Mouse (Mus musculus) midbrain, embryonic 11.5 days (tissue): ENCODE results near the gene Xndc1. TPM values are rescaled to one million over a fixed set of nuclear protein-coding genes. Genes with fewer than 3 reads are reported as not detected.
A peak's percentile ranks its signal among the peaks of the same experiment; 100 is the strongest.

Experiments used
- ATAC-seq: fragments of 200-750 bp; cut with Nextera tagmentation; 2 replicates; pipeline ENCODE4 v1.8.0; 2017; ENCODE audit warnings: moderate TSS enrichment, moderate library complexity; ENCODE audit not compliant: low FRiP score
- DNase-seq: peaks from one replicate; pipeline ENCODE4 v3.0.0; 2015; ENCODE audit warnings: low spot score; ENCODE audit errors: missing footprints
- H3K27ac ChIP-seq: fragments of 300-500 bp; sonication (generic); 2 replicates; pipeline ENCODE4 v1.5.1; 2014; ENCODE audit warnings: low read depth, low read length
- H3K27me3 ChIP-seq: fragments of 300-500 bp; sonication (generic); 2 replicates; pipeline ENCODE4 v1.6.1; 2014; ENCODE audit warnings: mild to moderate bottlenecking, low read length, moderate library complexity, mixed read lengths; ENCODE audit not compliant: control insufficient read depth, insufficient read depth
- H3K36me3 ChIP-seq: fragments of 300-500 bp; sonication (generic); 2 replicates; pipeline ENCODE4 v1.6.1; 2014; ENCODE audit warnings: mild to moderate bottlenecking, low read length, moderate library complexity, mixed read lengths; ENCODE audit not compliant: control insufficient read depth, insufficient read depth
- H3K4me1 ChIP-seq: fragments of 300-500 bp; sonication (generic); 2 replicates; pipeline ENCODE4 v1.6.1; 2014; ENCODE audit warnings: low read length; ENCODE audit not compliant: control insufficient read depth, insufficient read depth
- H3K4me2 ChIP-seq: fragments of 300-500 bp; sonication (generic); 2 replicates; pipeline ENCODE4 v1.6.1; 2014; ENCODE audit warnings: mild to moderate bottlenecking, moderate library complexity
- H3K4me3 ChIP-seq: fragments of 300-500 bp; sonication (generic); 2 replicates; pipeline ENCODE4 v1.5.1; 2014; ENCODE audit warnings: low read depth, low read length
- H3K9ac ChIP-seq: fragments of 300-500 bp; sonication (generic); 2 replicates; pipeline ENCODE4 v1.6.1; 2014; ENCODE audit warnings: low read length
- H3K9me3 ChIP-seq: fragments of 300-500 bp; sonication (generic); 2 replicates; pipeline ENCODE4 v1.6.1; 2016; ENCODE audit warnings: low read length; ENCODE audit not compliant: control insufficient read depth
- WGBS: fragments of 180-500 bp; shearing (Covaris S2); extraction: QIAGEN DNeasy Blood & Tissue Kit; methylation state at CpG from one replicate; pipeline ENCODE4 v1.1.7; 2014; 5-methylcytosine and 5-hydroxymethylcytosine counted together
- polyA plus RNA-seq: library from polyadenylated mRNA; unstranded; fragments of >200 nt; fragmentation: Nextera tagmentation; extraction: Ambion mirVana; gene quantifications from 2 replicates; pipeline ENCODE4 v1.2.1, GENCODE M21; 2014

Xndc1 gene
- polyA plus RNA-seq, 1 experiment from 2014 or later = 23.7 TPM

DNA sequence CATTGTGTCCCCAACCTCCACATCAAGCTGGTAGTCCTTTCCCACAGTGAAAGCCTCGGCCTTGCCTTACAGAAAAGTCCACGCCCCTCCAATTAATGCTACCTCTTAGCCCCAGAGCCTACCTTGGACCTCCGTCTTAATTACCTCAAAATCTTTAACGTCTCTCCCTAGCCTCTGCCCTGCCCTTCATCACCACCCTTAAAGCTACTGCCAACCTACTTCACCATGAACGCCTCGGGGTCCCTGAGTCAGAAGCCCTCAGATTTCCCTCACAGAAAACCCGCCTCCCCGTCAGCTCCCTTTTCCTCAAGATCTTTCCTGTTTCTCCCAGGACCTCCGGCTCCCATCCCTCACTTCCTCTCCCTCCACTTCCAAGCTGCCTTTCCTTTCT lies 661 bp upstream of the Xndc1 start:
- Histone ChIP-seq H3K4me3 (peak overlapping the region; percentile 47), H3K27ac (no peak overlapping the region; the same call in 1 of the 2 replicates), H3K27me3 (no peaks in the 10 kb centered on the region), H3K4me1 (peaks cover 15% of the 10 kb centered on the region), H3K36me3 (no peaks in the 10 kb centered on the region; the same call in 1 of the 2 replicates), H3K9ac (peak overlapping the region; percentile 51), H3K4me2 (peak overlapping the region; percentile 59), H3K9me3 (no peaks in the 10 kb centered on the region)
- ATAC-seq (peak; percentile 23), DNase-seq (no peak)
- WGBS = 2% methylated on average over 9 of the region's 9 CpGs

DNA sequence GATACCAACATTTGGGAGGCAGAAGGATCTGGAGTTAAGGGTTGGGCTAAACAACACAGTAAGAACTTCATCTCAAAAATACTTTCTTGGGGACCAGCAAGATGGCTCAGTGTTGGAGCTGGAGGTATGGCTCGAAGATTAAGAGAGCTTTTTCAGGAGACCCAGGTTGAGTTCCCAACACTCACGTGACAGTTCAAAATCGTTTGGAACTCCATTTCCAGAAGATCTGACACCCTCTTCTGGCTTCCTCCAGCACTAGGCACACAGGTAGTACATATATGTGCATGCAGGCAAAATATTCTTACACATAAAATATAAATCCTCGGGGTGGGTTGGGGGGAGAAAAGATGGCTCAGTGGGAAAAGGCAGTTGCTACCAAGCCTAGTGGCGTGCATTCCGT lies 1.1 kb downstream of the Xndc1 start:
- H3K27ac ChIP-seq = no peak overlapping the region
- H3K9me3 ChIP-seq = no peaks in the 10 kb centered on the region
- H3K9ac ChIP-seq = peak overlapping the region; percentile 68
- no peak for ATAC-seq
- WGBS = 83% methylated on average over 6 of the region's 6 CpGs
- DNase-seq = peak; percentile 85
- peak overlapping the region; percentile 47 for H3K4me3 ChIP-seq
- peak overlapping the region; percentile 59 for H3K4me2 ChIP-seq
- no peaks in the 10 kb centered on the region for H3K27me3 ChIP-seq
- H3K36me3 ChIP-seq = no peaks in the 10 kb centered on the region; the same call in 1 of the 2 replicates
- H3K4me1 ChIP-seq = peaks cover 15% of the 10 kb centered on the region

DNA sequence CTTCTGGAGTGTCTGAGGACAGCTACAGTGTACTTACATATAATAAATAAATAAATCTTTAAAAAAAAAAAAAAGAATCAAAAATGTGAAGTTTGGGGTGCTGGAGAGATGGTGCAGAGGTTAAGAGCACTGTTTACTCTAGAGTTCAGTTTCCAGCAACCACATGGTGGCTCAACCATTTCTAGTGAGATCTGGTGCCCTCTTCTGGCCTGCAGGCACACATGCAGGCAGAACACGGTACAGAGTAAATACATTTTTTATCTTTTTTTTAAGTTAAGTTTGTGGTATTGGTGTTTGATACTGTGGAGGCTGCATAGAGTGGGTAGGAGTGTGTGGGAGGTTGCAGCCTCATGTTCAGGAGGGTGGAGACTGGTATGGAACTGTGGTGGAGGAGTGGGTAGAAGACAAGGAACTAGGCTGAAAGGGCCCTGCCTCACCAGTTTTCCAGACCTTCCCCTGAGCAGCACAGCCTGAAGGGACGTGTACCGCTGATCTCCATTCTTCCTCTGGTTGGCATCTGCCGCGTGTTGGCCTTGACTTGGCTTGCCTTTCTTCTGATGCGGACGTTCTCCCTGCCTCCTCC lies 11.5 kb downstream of the Xndc1 start:
- Histone ChIP-seq H3K9ac (no peak overlapping the region), H3K27ac (no peak overlapping the region), H3K4me1 (no peaks in the 10 kb centered on the region), H3K4me3 (no peak overlapping the region), H3K4me2 (no peak overlapping the region), H3K36me3 (peaks cover 40% of the 10 kb centered on the region), H3K27me3 (no peaks in the 10 kb centered on the region), H3K9me3 (no peaks in the 10 kb centered on the region)
- DNase-seq (no peak), ATAC-seq (no peak)
- WGBS = 90% methylated on average over 7 of the region's 7 CpGs

DNA sequence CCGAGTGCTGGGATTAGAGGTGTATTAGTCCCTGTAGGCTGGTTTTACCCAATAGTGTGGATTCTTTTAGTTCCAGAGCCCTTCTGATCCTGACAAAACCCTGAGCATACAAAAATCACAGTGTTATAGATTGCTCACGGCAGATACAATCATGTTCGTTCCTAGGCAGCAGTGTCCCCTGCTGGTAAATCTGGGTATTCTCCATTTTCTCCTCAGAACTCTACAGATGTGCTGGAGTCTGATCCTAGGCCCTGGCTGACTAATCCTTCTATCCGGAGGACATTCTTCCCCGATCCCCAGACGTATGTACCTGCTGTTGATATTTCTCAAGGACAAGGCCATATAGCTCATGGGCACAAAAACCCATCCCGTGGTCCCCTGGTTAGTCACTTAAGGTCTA lies 13.2 kb downstream of the Xndc1 start:
- Histone ChIP-seq H3K4me2 (no peak overlapping the region), H3K9ac (no peak overlapping the region), H3K9me3 (no peaks in the 10 kb centered on the region), H3K4me1 (no peaks in the 10 kb centered on the region), H3K36me3 (peaks cover 36% of the 10 kb centered on the region), H3K27me3 (no peaks in the 10 kb centered on the region), H3K27ac (no peak overlapping the region), H3K4me3 (no peak overlapping the region)
- 83% methylated on average over 7 of the region's 7 CpGs for WGBS
- DNase-seq (peak; percentile 85), ATAC-seq (no peak)

DNA sequence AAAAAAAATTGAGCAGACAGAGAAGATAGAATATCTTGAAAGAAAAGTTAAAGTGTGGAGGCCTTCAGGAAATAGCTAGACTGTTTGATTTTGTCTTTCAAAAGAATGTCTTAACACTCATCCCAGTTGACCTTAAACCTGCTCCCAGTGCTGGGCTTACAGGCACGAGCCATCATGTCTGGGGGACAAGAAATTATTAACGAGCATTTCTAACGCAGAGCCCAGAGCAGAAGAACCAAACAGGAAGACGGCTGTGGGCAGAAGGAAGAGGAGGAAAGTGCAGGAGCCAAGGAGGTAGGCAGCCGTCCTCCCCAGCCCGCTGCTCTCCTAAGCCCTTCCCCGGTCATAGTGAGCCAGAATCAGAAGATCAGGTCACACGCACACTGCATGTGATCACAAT lies 15.0 kb downstream of the Xndc1 start:
- H3K36me3 ChIP-seq = peaks cover 29% of the 10 kb centered on the region
- DNase-seq = no peak

DNA sequence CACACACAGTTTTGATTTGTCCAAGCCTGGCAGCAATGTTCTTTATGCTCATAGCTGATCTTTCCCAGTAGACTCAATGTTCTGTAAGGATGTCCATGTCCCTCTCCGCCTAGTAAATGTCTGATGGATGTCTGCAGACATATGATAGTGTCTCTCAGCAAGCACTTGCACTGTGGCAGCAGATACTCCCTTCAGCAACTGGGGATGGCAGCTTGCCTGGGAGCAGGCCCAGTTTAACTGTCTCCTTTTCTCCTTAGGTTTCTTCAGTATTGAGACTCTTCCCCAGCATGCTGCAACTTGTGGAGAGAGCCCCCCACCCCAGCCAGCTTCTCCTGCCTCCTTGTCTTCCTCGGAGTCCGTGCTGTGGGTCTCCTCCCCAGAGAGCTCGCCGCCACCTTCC lies 16.5 kb downstream of the Xndc1 start:
- peaks cover 24% of the 10 kb centered on the region for H3K36me3 ChIP-seq
- ATAC-seq (no peak), DNase-seq (no peak)

More for the DNA sequence above, 15.0 kb downstream of the Xndc1 start:
- WGBS = 94% methylated on average over 8 of the region's 8 CpGs
- H3K4me2 ChIP-seq = no peak overlapping the region
- H3K9ac ChIP-seq = no peak overlapping the region
- no peak overlapping the region for H3K27ac ChIP-seq
- no peaks in the 10 kb centered on the region for H3K4me1 ChIP-seq
- ATAC-seq = no peak
- no peak overlapping the region for H3K4me3 ChIP-seq
- no peaks in the 10 kb centered on the region for H3K9me3 ChIP-seq
- H3K27me3 ChIP-seq = no peaks in the 10 kb centered on the region

DNA sequence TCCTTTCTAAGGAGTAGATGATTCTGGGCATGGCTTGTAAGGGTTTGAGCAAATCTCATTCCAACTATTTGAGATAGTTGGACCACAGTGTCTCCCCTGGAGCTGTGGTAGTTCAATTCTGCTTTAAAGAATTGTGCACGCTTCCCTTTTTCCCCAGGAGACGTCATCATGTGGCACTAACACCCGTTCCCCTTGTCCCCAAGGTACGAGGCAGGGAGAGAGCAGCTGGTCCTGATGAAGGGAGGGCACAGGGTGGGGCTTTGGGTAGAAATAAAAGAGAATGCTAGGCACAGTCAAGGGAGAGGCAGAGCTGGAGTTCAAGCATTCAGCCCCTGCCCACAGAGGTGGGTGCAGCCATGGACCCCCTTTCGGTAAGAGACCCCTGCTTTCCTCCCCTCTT lies 17.5 kb downstream of the Xndc1 start, which contains the start of gene Trpc2:
Trpc2 (plus strand) TSS at position 301 of the 400 bp plus-strand sequence.
- Histone ChIP-seq H3K4me2 (no peak within 1 kb of the TSS), H3K9me3 (no peaks in the 10 kb centered on the region), H3K27ac (no peak within 1 kb of the TSS), H3K27me3 (no peaks in the 10 kb centered on the region), H3K4me3 (no peak within 1 kb of the TSS), H3K4me1 (no peaks in the 10 kb centered on the region), H3K36me3 (peaks cover 24% of the 10 kb centered on the region), H3K9ac (no peak within 1 kb of the TSS)
- 90% methylated on average over 5 of the region's 5 CpGs for WGBS
- ATAC-seq (no peak), DNase-seq (no peak)

More for the DNA sequence above, 16.5 kb downstream of the Xndc1 start:
- Histone ChIP-seq H3K4me3 (no peak overlapping the region), H3K4me2 (no peak overlapping the region), H3K27me3 (no peaks in the 10 kb centered on the region), H3K9ac (no peak overlapping the region), H3K4me1 (no peaks in the 10 kb centered on the region), H3K9me3 (no peaks in the 10 kb centered on the region), H3K27ac (no peak overlapping the region)
- 98% methylated on average over 5 of the region's 5 CpGs for WGBS

DNA sequence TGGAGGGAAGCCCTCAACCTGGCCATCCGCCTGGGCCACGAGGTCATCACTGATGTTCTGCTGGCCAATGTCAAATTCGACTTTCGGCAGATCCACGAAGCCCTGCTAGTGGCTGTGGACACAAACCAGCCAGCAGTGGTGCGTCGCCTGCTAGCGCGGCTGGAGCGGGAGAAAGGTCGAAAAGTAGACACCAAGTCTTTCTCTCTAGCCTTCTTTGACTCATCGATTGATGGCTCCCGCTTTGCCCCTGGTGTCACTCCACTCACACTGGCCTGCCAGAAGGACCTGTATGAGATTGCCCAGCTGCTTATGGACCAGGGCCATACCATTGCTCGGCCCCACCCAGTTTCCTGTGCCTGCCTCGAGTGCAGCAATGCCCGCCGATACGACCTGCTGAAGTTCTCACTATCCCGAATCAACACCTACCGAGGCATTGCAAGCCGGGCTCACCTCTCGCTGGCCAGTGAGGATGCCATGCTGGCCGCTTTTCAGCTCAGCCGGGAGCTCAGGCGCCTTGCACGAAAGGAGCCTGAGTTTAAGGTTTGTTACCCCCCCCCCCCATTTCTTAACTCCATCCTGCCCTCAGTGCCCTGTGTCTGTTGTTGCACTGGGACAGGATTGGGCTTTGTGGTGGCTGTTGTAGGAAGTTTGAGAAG lies 18.9 kb downstream of the Xndc1 start:
- 91% methylated on average over 26 of the region's 26 CpGs for WGBS
- peaks cover 19% of the 10 kb centered on the region for H3K36me3 ChIP-seq
- no peaks in the 10 kb centered on the region for H3K27me3 ChIP-seq
- no peak overlapping the region for H3K9ac ChIP-seq
- no peak overlapping the region for H3K4me2 ChIP-seq
- H3K4me1 ChIP-seq = no peaks in the 10 kb centered on the region
- H3K4me3 ChIP-seq = no peak overlapping the region
- no peaks in the 10 kb centered on the region for H3K9me3 ChIP-seq
- peak; percentile 79 for DNase-seq
- no peak overlapping the region for H3K27ac ChIP-seq
- ATAC-seq = no peak

DNA sequence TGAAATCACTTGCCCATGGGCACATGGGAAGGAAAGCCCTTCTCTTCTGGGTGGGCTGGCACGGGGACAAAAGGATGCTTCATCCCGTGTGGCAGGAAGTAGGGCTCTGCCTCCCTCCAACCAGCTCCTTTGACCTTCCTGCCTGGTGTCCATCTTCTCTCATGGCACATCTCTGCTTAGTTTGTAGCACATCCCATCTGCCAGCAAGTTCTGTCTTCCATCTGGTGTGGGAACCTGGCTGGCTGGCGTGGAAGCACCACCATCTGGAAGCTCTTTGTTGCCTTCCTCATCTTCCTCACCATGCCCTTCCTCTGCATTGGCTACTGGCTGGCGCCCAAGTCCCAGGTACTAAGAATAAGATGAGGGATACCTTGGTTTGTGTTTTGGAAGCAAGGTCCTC lies 22.0 kb downstream of the Xndc1 start:
- Histone ChIP-seq H3K4me3 (no peak overlapping the region), H3K27ac (no peak overlapping the region), H3K4me1 (no peaks in the 10 kb centered on the region), H3K9me3 (no peaks in the 10 kb centered on the region), H3K27me3 (no peaks in the 10 kb centered on the region), H3K36me3 (peaks cover 2% of the 10 kb centered on the region), H3K4me2 (no peak overlapping the region), H3K9ac (no peak overlapping the region)
- 89% methylated on average over 4 of the region's 4 CpGs for WGBS
- DNase-seq (no peak), ATAC-seq (no peak)
